Mouse (Mus musculus) liver, adult 2 months (tissue): ENCODE data around the gene Atf4. TPM values are rescaled to one million over a fixed set of nuclear protein-coding genes. Genes with fewer than 3 reads are reported as not detected.

Experiments used
- DNase-seq: peaks from one replicate; pipeline ENCODE4 v3.0.0-alpha.2; 2011; ENCODE audit warnings: low read depth, low spot score; ENCODE audit errors: extremely low read depth
- H3K27ac ChIP-seq: fragments of 200-500 bp; replicated peaks from 2 replicates; pipeline ENCODE4 v1.5.1; 2012; ENCODE audit warnings: low read depth, mild to moderate bottlenecking, control low read depth, inconsistent platforms, low read length; ENCODE audit not compliant: insufficient read depth
- H3K27me3 ChIP-seq: fragments of 200-500 bp; 2 replicates; pipeline ENCODE4 v1.6.1; 2012; ENCODE audit warnings: mild to moderate bottlenecking, moderate library complexity, low read length, inconsistent platforms; ENCODE audit not compliant: control insufficient read depth, insufficient read depth
- H3K36me3 ChIP-seq: fragments of 200-500 bp; 2 replicates; pipeline ENCODE4 v1.6.1; 2012; ENCODE audit warnings: low read length, inconsistent platforms; ENCODE audit not compliant: control insufficient read depth, insufficient read depth
- H3K4me1 ChIP-seq: fragments of 200-500 bp; 2 replicates; pipeline ENCODE4 v1.6.1; 2011; ENCODE audit warnings: low read length; ENCODE audit not compliant: control insufficient read depth, insufficient read depth
- H3K4me3 ChIP-seq: fragments of 200-500 bp; 2 replicates; pipeline ENCODE4 v1.5.1; 2011; ENCODE audit warnings: low read depth, mild to moderate bottlenecking, control low read depth, low read length, moderate library complexity; ENCODE audit not compliant: insufficient read depth
- H3K79me2 ChIP-seq: fragments of 200-500 bp; 2 replicates; pipeline ENCODE4 v1.6.1; 2012; ENCODE audit warnings: inconsistent platforms, mild to moderate bottlenecking, low read length, moderate library complexity; ENCODE audit not compliant: control insufficient read depth, insufficient read depth
- H3K9ac ChIP-seq: fragments of 200-500 bp; 2 replicates; pipeline ENCODE4 v1.6.1; 2012; ENCODE audit warnings: low read depth, mild to moderate bottlenecking, control low read depth, inconsistent platforms, low read length
- CTCF ChIP-seq: fragments of 200-500 bp; IDR thresholded peaks from 2 replicates; pipeline ENCODE4 v1.5.1; 2011; ENCODE audit warnings: low read depth, low read length, control low read depth
- POLR2A ChIP-seq: fragments of 200-500 bp; IDR thresholded peaks from 2 replicates; pipeline ENCODE4 v1.6.1; 2011; ENCODE audit warnings: low read length, control low read depth; ENCODE audit not compliant: insufficient read depth; ENCODE audit errors: extremely low read depth
- WGBS: fragments of 180-500 bp; shearing (Covaris S2); methylation state at CpG from one replicate; pipeline ENCODE4 v1.1.7; 2018; 5-methylcytosine and 5-hydroxymethylcytosine counted together
- polyA plus RNA-seq: library from polyadenylated mRNA; depleted of rRNA; stranded (reverse); fragments of >200 nt; gene quantifications from 2 replicates; pipeline ENCODE4 v1.2.3, GENCODE M21; 2012
- total RNA-seq: library from RNA; depleted of rRNA; stranded (reverse); fragments of >200 nt; gene quantifications from 2 replicates; pipeline ENCODE4 v1.2.3, GENCODE M21; 2014

The Atf4 gene
- total and polyA plus RNA-seq, 2 experiments, result 50.0 to 130 TPM

- H3K4me3 ChIP-seq, result no peak overlapping the region
Observed at GRCm38 (mm10) chr15:80258240-80259170, 3.5 kb downstream of the Atf4 start.

GRCm38 (mm10) chr15:80259406-80260045, 4.5 kb downstream of the Atf4 start:
- Histone ChIP-seq H3K36me3 (peaks cover 18% of the 10 kb centered on the region), H3K79me2 (peaks cover 24% of the 10 kb centered on the region; the same call in 1 of the 2 replicates), H3K4me3 (no peak overlapping the region), H3K27ac (peak overlapping the region; percentile 0), H3K9ac (no peak overlapping the region), H3K27me3 (no peaks in the 10 kb centered on the region), H3K4me1 (peaks cover 16% of the 10 kb centered on the region)
- whole genome bisulfite sequencing, result 48% methylated on average over 8 of the region's 8 CpGs
- TF ChIP-seq CTCF (no peak), POLR2A (no peak)
- DNase-seq, result peak; percentile 71

More at GRCm38 (mm10) chr15:80258240-80259170, 3.5 kb downstream of the Atf4 start:
- 27% methylated on average over 11 of the region's 11 CpGs for WGBS
- peaks cover 22% of the 10 kb centered on the region; the same call in 1 of the 2 replicates for H3K79me2 ChIP-seq
- H3K27me3 ChIP-seq, result no peaks in the 10 kb centered on the region
- peak overlapping the region; percentile 31 for H3K27ac ChIP-seq
- H3K36me3 ChIP-seq, result peaks cover 18% of the 10 kb centered on the region
- peaks cover 20% of the 10 kb centered on the region for H3K4me1 ChIP-seq
- no peak for TF ChIP-seq CTCF
- 0 out of 2 replicates have a peak, but pooled peaks have one; percentile 31 for TF ChIP-seq POLR2A
- H3K9ac ChIP-seq, result peak overlapping the region; percentile 15; the same call in 1 of the 2 replicates
- DNase-seq, result peak; percentile 60

GRCm38 (mm10) chr15:80260677-80261076, 5.7 kb downstream of the Atf4 start:
- peak; percentile 99 for TF ChIP-seq CTCF
- no peak for TF ChIP-seq POLR2A
- WGBS, result 16% methylated on average over 3 of the region's 3 CpGs
- Histone ChIP-seq H3K27ac (no peak overlapping the region), H3K27me3 (no peaks in the 10 kb centered on the region), H3K4me3 (no peak overlapping the region), H3K9ac (no peak overlapping the region), H3K36me3 (peaks cover 18% of the 10 kb centered on the region), H3K4me1 (peaks cover 16% of the 10 kb centered on the region), H3K79me2 (peaks cover 21% of the 10 kb centered on the region; the same call in 1 of the 2 replicates)
- peak; percentile 58 for DNase-seq

GRCm38 (mm10) chr15:80261100-80261499, 6.1 kb downstream of the Atf4 start:
- TF ChIP-seq POLR2A, result no peak
- no peak for TF ChIP-seq CTCF
- H3K79me2 ChIP-seq, result peaks cover 17% of the 10 kb centered on the region; the same call in 1 of the 2 replicates
- no peak overlapping the region for H3K4me3 ChIP-seq
- H3K27me3 ChIP-seq, result no peaks in the 10 kb centered on the region
- no peak overlapping the region for H3K9ac ChIP-seq
- peaks cover 17% of the 10 kb centered on the region for H3K36me3 ChIP-seq
- WGBS, result 80% methylated on average over 7 of the region's 7 CpGs
- H3K4me1 ChIP-seq, result peaks cover 16% of the 10 kb centered on the region
- no peak for DNase-seq
- no peak overlapping the region for H3K27ac ChIP-seq

GRCm38 (mm10) chr15:80263610-80264575, 8.9 kb downstream of the Atf4 start, which contains the start of gene Rps19bp1:
Gene Rps19bp1, minus strand, starts transcription at chr15:80264315.
- peak; percentile 87 for DNase-seq

More at GRCm38 (mm10) chr15:80263610-80264575, 8.9 kb downstream of the Atf4 start, which contains the start of gene Rps19bp1:
- TF ChIP-seq POLR2A, result peak; percentile 64; the same call in 1 of the 2 replicates
- no peak for TF ChIP-seq CTCF
- no peaks in the 10 kb centered on the region for H3K27me3 ChIP-seq
- under 1% methylated on average over 66 of the region's 66 CpGs for WGBS
- peak within 1 kb of the TSS; percentile 56 for H3K27ac ChIP-seq
- H3K36me3 ChIP-seq, result no peaks in the 10 kb centered on the region
- H3K4me3 ChIP-seq, result peak within 1 kb of the TSS; percentile 76
- peaks cover 6% of the 10 kb centered on the region for H3K4me1 ChIP-seq
- peak within 1 kb of the TSS; percentile 73 for H3K9ac ChIP-seq
- H3K79me2 ChIP-seq, result peaks cover 13% of the 10 kb centered on the region; the same call in 1 of the 2 replicates
